Mouse (Mus musculus) layer of hippocampus, adult 9-10 months (tissue): ENCODE measurements around the gene Gm2174.

Experiments used
- DNase-seq: peaks from one replicate; pipeline ENCODE4 v3.0.0; 2022; ENCODE audit warnings: low spot score

Gm2174 gene

GRCm38 (mm10) chrX:56447524-56448015, at the start of gene Gm2174:
Gene Gm2174, plus strand, starts transcription at chrX:56447965.
- DNase-seq = no peak

GRCm38 (mm10) chrX:56404646-56405045, 43.1 kb upstream of the Gm2174 start:
- no peak for DNase-seq

- no peak for DNase-seq
These were observed 42.3 kb upstream of the Gm2174 start for GRCm38 (mm10) chrX:56405482-56405881.

GRCm38 (mm10) chrX:56406128-56406527, 41.6 kb upstream of the Gm2174 start:
- DNase-seq = no peak

GRCm38 (mm10) chrX:56416277-56416676, 31.5 kb upstream of the Gm2174 start:
- no peak for DNase-seq

- DNase-seq = no peak
These were observed 30.2 kb upstream of the Gm2174 start for GRCm38 (mm10) chrX:56417541-56417940.

- no peak for DNase-seq
These were observed 17.2 kb upstream of the Gm2174 start for GRCm38 (mm10) chrX:56430601-56431000.

- no peak for DNase-seq
These were observed 11.9 kb upstream of the Gm2174 start for GRCm38 (mm10) chrX:56435758-56436283.

GRCm38 (mm10) chrX:56446487-56447428, 1.0 kb upstream of the Gm2174 start:
- no peak for DNase-seq

GRCm38 (mm10) chrX:56454671-56455371, 7.1 kb downstream of the Gm2174 start, which contains the start of gene Ints6l:
Gene Ints6l, plus strand, starts transcription at chrX:56454857.
- peak; percentile 61 for DNase-seq

GRCm38 (mm10) chrX:56455372-56456246, 7.8 kb downstream of the Gm2174 start:
- peak; percentile 27 for DNase-seq

GRCm38 (mm10) chrX:56456379-56456778, 8.6 kb downstream of the Gm2174 start:
- no peak for DNase-seq

- no peak for DNase-seq
These were observed 14.5 kb downstream of the Gm2174 start for GRCm38 (mm10) chrX:56462020-56462933.

- no peak for DNase-seq
These were observed 17.1 kb downstream of the Gm2174 start for GRCm38 (mm10) chrX:56464906-56465305.

- DNase-seq = no peak
These were observed 19.9 kb downstream of the Gm2174 start for GRCm38 (mm10) chrX:56467688-56468087.

GRCm38 (mm10) chrX:56468422-56468821, 20.7 kb downstream of the Gm2174 start:
- DNase-seq = no peak

- no peak for DNase-seq
These were observed 26.3 kb downstream of the Gm2174 start for GRCm38 (mm10) chrX:56474035-56474434.

GRCm38 (mm10) chrX:56477553-56477952, 29.8 kb downstream of the Gm2174 start:
- no peak for DNase-seq

GRCm38 (mm10) chrX:56481906-56482305, 34.1 kb downstream of the Gm2174 start:
- no peak for DNase-seq

- peak; percentile 71 for DNase-seq
These were observed 42.0 kb downstream of the Gm2174 start for GRCm38 (mm10) chrX:56489758-56490157.
